Mouse (Mus musculus) midbrain, embryonic 15.5 days (tissue): ENCODE data around the gene Bcor. TPM values are rescaled to one million over a fixed set of nuclear protein-coding genes. Genes with fewer than 3 reads are reported as not detected.

Source experiments
- ATAC-seq: fragments of 200-750 bp; cut with Nextera tagmentation; replicated peaks from 2 replicates; pipeline ENCODE4 v1.8.0; 2017; ENCODE audit warnings: moderate TSS enrichment
- H3K27ac ChIP-seq: fragments of 300-500 bp; sonication (generic); 2 replicates; pipeline ENCODE4 v1.5.1; 2015; ENCODE audit warnings: mild to moderate bottlenecking, inconsistent platforms
- H3K27me3 ChIP-seq: fragments of 300-500 bp; sonication (generic); replicated peaks from 2 replicates; pipeline ENCODE4 v1.6.1; 2015; ENCODE audit warnings: inconsistent platforms
- H3K36me3 ChIP-seq: fragments of 300-500 bp; sonication (generic); replicated peaks from 2 replicates; pipeline ENCODE4 v1.6.1; 2015; ENCODE audit warnings: inconsistent platforms
- H3K4me1 ChIP-seq: fragments of 300-500 bp; sonication (generic); 2 replicates; pipeline ENCODE4 v1.6.1; 2015; ENCODE audit warnings: inconsistent platforms
- H3K4me2 ChIP-seq: fragments of 300-500 bp; sonication (generic); 2 replicates; pipeline ENCODE4 v1.6.1; 2015; ENCODE audit warnings: inconsistent platforms, mild to moderate bottlenecking, moderate library complexity
- H3K4me3 ChIP-seq: fragments of 300-500 bp; sonication (generic); 2 replicates; pipeline ENCODE4 v1.5.1; 2015; ENCODE audit warnings: mild to moderate bottlenecking, inconsistent platforms
- H3K9ac ChIP-seq: fragments of 300-500 bp; sonication (generic); 2 replicates; pipeline ENCODE4 v1.6.1; 2015; ENCODE audit warnings: mild to moderate bottlenecking, inconsistent platforms
- H3K9me3 ChIP-seq: fragments of 300-500 bp; sonication (generic); 2 replicates; pipeline ENCODE4 v1.6.1; 2016; ENCODE audit warnings: inconsistent platforms
- WGBS: fragments of 180-500 bp; shearing (Covaris S2); methylation state at CpG from one replicate; pipeline ENCODE4 v1.1.7; 2015; ENCODE audit warnings: mixed read lengths; 5-methylcytosine and 5-hydroxymethylcytosine counted together
- polyA plus RNA-seq: library from polyadenylated mRNA; unstranded; fragments of >200 nt; fragmentation: Nextera tagmentation; extraction: Ambion mirVana; gene quantifications from 2 replicates; pipeline ENCODE4 v1.2.1, GENCODE M21; 2015

The Bcor gene
- polyA plus RNA-seq, 1 experiment from 2014 or later = 18.4 TPM

DNA sequence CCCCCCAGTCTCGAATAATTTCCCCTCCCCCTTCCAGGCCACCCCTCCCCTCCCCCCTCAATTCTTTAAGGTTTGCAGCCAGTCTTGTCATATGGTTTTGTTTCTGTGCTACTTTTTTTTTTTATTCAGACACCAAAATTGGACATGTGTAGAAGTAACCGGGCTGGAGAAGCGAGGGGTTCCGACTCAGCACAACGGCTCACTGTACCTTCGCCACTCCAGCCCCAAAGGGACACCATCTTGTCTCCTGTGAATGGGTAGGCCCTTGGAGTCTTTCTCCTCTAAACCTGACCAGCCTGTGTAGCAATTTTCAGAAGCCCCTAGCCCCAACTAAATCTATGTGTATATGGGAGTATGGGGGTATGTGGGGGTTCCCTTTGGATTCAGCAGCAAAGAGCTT lies 157.6 kb downstream of the Bcor start:
- H3K4me1 ChIP-seq = peaks cover 54% of the 10 kb centered on the region

GRCm38 (mm10) chrX:12001969-12002368 lies 158.2 kb downstream of the Bcor start:
- Histone ChIP-seq H3K27me3 (peaks cover 34% of the 10 kb centered on the region), H3K36me3 (no peaks in the 10 kb centered on the region), H3K4me2 (no peak overlapping the region), H3K4me3 (no peak overlapping the region), H3K4me1 (peaks cover 51% of the 10 kb centered on the region), H3K9ac (no peak overlapping the region), H3K9me3 (no peaks in the 10 kb centered on the region), H3K27ac (no peak overlapping the region)
- no peak for ATAC-seq
- 12% methylated on average over 3 of the region's 3 CpGs for WGBS

More for the DNA sequence above, 157.6 kb downstream of the Bcor start:
- Histone ChIP-seq H3K9ac (no peak overlapping the region), H3K4me2 (no peak overlapping the region), H3K27me3 (peaks cover 34% of the 10 kb centered on the region), H3K27ac (no peak overlapping the region), H3K4me3 (no peak overlapping the region), H3K9me3 (no peaks in the 10 kb centered on the region), H3K36me3 (no peaks in the 10 kb centered on the region)
- 27% methylated on average over 6 of the region's 6 CpGs for WGBS
- ATAC-seq = no peak

- no peak; the same call in 1 of the 2 replicates for ATAC-seq
- Histone ChIP-seq H3K36me3 (no peaks in the 10 kb centered on the region), H3K4me1 (peaks cover 50% of the 10 kb centered on the region), H3K27me3 (peaks cover 34% of the 10 kb centered on the region), H3K27ac (0 out of 2 replicates have a peak overlapping the region, but pooled peaks have one; percentile 41), H3K4me2 (no peak overlapping the region; the same call in 1 of the 2 replicates), H3K4me3 (no peak overlapping the region), H3K9me3 (no peaks in the 10 kb centered on the region), H3K9ac (no peak overlapping the region)
- WGBS = 6% methylated on average over 16 of the region's 16 CpGs
These were observed 158.8 kb downstream of the Bcor start for GRCm38 (mm10) chrX:12001336-12001735.

DNA sequence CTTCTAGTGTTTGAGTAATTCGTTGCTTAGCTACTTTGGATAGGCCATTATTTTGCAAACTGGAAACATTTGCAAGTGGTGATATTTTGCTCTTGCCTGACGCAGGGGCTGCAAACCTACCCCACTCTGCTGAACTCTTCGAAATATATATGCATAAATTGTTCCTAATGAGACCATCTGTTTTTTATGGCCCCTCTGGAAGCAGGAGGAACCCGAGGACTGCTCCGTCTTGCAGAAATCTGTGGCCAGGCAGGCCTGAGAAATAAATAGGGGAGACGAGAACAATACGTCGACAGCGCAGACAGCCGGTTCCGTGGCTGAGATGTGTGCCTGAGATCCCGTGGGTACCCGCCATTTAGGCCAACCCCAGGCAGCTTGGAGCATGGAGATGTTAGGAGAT lies 159.5 kb downstream of the Bcor start:
- ATAC-seq = no peak
- H3K27me3 ChIP-seq = peaks cover 34% of the 10 kb centered on the region
- H3K9me3 ChIP-seq = no peaks in the 10 kb centered on the region
- WGBS = 15% methylated on average over 13 of the region's 13 CpGs
- no peak overlapping the region for H3K4me2 ChIP-seq
- H3K27ac ChIP-seq = 0 out of 2 replicates have a peak overlapping the region, but pooled peaks have one; percentile 41
- H3K36me3 ChIP-seq = no peaks in the 10 kb centered on the region
- H3K4me1 ChIP-seq = peaks cover 43% of the 10 kb centered on the region
- no peak overlapping the region for H3K4me3 ChIP-seq
- H3K9ac ChIP-seq = no peak overlapping the region

GRCm38 (mm10) chrX:11999951-12000350 lies 160.2 kb downstream of the Bcor start:
- WGBS = 16% methylated on average over 19 of the region's 19 CpGs
- Histone ChIP-seq H3K4me1 (peaks cover 36% of the 10 kb centered on the region), H3K4me3 (no peak overlapping the region), H3K9me3 (no peaks in the 10 kb centered on the region), H3K36me3 (no peaks in the 10 kb centered on the region), H3K27me3 (peaks cover 28% of the 10 kb centered on the region), H3K27ac (peak overlapping the region; percentile 47; the same call in 1 of the 2 replicates), H3K9ac (no peak overlapping the region), H3K4me2 (no peak overlapping the region)
- ATAC-seq = no peak

GRCm38 (mm10) chrX:11998934-11999336 lies 161.2 kb downstream of the Bcor start:
- H3K4me3 ChIP-seq = peak overlapping the region; percentile 33
- WGBS = 6% methylated on average over 26 of the region's 41 CpGs
- H3K27ac ChIP-seq = peak overlapping the region; percentile 47; the same call in 1 of the 2 replicates
- peaks cover 32% of the 10 kb centered on the region for H3K4me1 ChIP-seq
- H3K4me2 ChIP-seq = peak overlapping the region; percentile 53
- H3K9ac ChIP-seq = peak overlapping the region; percentile 20
- peaks cover 24% of the 10 kb centered on the region for H3K27me3 ChIP-seq
- H3K36me3 ChIP-seq = no peaks in the 10 kb centered on the region
- no peaks in the 10 kb centered on the region for H3K9me3 ChIP-seq
- ATAC-seq = peak; percentile 79

GRCm38 (mm10) chrX:11996891-11997290 lies 163.3 kb downstream of the Bcor start:
- H3K4me1 ChIP-seq = peaks cover 22% of the 10 kb centered on the region
- WGBS = 76% methylated on average over 2 of the region's 2 CpGs
- no peak overlapping the region for H3K9ac ChIP-seq
- peaks cover 15% of the 10 kb centered on the region for H3K27me3 ChIP-seq
- no peak overlapping the region for H3K4me3 ChIP-seq
- no peaks in the 10 kb centered on the region for H3K9me3 ChIP-seq
- H3K36me3 ChIP-seq = no peaks in the 10 kb centered on the region
- no peak overlapping the region for H3K27ac ChIP-seq
- H3K4me2 ChIP-seq = no peak overlapping the region
- no peak for ATAC-seq

DNA sequence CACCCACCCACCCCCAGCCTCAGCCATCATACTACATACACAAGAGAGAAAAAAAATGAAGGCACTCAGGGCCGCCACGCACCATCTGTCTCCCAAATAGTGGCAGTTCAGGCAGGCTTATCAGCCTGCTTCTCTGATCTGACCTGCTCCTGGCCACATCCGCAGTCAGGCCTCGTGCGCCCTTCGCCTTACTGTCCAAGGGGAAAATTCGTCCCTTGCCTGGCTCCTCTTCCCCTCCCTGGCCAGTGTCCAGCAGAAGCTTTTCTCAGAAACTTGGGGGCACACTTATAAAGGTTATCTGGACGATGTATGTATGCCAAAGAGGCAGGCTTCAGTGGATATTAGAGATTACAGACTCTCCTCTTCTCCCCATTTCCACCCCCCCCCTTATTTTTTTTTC lies 163.7 kb downstream of the Bcor start:
- WGBS = 63% methylated on average over 8 of the region's 8 CpGs
- no peak for ATAC-seq
- Histone ChIP-seq H3K36me3 (no peaks in the 10 kb centered on the region), H3K9me3 (no peaks in the 10 kb centered on the region), H3K4me1 (peaks cover 19% of the 10 kb centered on the region), H3K27ac (no peak overlapping the region), H3K9ac (no peak overlapping the region), H3K4me3 (no peak overlapping the region), H3K4me2 (no peak overlapping the region), H3K27me3 (peaks cover 15% of the 10 kb centered on the region)

GRCm38 (mm10) chrX:11993641-11994419 lies 166.3 kb downstream of the Bcor start:
- Histone ChIP-seq H3K9ac (no peak overlapping the region), H3K9me3 (no peaks in the 10 kb centered on the region), H3K4me1 (peaks cover 1% of the 10 kb centered on the region; the same call in 1 of the 2 replicates), H3K27me3 (peaks cover 9% of the 10 kb centered on the region; the same call in 1 of the 2 replicates), H3K4me3 (no peak overlapping the region), H3K27ac (no peak overlapping the region), H3K4me2 (no peak overlapping the region), H3K36me3 (no peaks in the 10 kb centered on the region)
- ATAC-seq = no peak
- 72% methylated on average over 5 of the region's 5 CpGs for WGBS

GRCm38 (mm10) chrX:11989471-11989870 lies 170.7 kb downstream of the Bcor start:
- no peak overlapping the region for H3K27ac ChIP-seq
- no peak overlapping the region for H3K9ac ChIP-seq
- H3K9me3 ChIP-seq = no peaks in the 10 kb centered on the region
- no peaks in the 10 kb centered on the region for H3K4me1 ChIP-seq
- no peak for ATAC-seq
- WGBS = 61% methylated on average over 13 of the region's 13 CpGs
- H3K36me3 ChIP-seq = no peaks in the 10 kb centered on the region
- H3K4me3 ChIP-seq = no peak overlapping the region
- H3K27me3 ChIP-seq = 0 out of 2 replicates have a peak, but pooled peaks cover 5% of the 10 kb centered on the region
- H3K4me2 ChIP-seq = no peak overlapping the region

- H3K4me3 ChIP-seq = no peak overlapping the region
- WGBS = 40% methylated on average over 7 of the region's 7 CpGs
- no peak overlapping the region for H3K4me2 ChIP-seq
- H3K27me3 ChIP-seq = 0 out of 2 replicates have a peak, but pooled peaks cover 3% of the 10 kb centered on the region
- no peaks in the 10 kb centered on the region for H3K4me1 ChIP-seq
- H3K9me3 ChIP-seq = no peaks in the 10 kb centered on the region
- no peak overlapping the region for H3K27ac ChIP-seq
- H3K36me3 ChIP-seq = no peaks in the 10 kb centered on the region
- no peak overlapping the region for H3K9ac ChIP-seq
- ATAC-seq = no peak
These were observed 171.8 kb downstream of the Bcor start for GRCm38 (mm10) chrX:11988191-11988896.

DNA sequence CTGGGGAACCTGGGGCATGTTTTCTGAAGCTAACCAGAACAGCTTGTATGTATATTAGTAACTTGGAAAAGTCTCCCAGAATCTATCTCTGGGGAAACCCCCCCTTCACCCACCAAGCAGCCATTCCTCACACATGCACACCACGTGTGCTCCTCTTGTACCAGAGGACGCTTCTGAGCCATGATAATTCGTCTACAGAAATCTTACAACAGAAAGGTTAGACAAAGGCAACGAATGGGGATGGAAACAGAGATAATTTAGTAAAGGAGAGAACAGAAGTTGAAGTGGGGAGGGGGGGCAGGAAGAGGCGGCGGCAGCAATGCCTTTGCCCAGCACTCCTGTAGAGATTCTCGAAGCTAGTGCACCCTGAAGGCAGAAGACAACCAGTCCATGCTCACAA lies 172.6 kb downstream of the Bcor start:
- H3K27me3 ChIP-seq = 0 out of 2 replicates have a peak, but pooled peaks cover 3% of the 10 kb centered on the region

More for the DNA sequence above, 172.6 kb downstream of the Bcor start:
- Histone ChIP-seq H3K9ac (no peak overlapping the region), H3K4me1 (no peaks in the 10 kb centered on the region), H3K27ac (no peak overlapping the region), H3K4me3 (no peak overlapping the region), H3K36me3 (no peaks in the 10 kb centered on the region), H3K4me2 (no peak overlapping the region), H3K9me3 (no peaks in the 10 kb centered on the region)
- WGBS = 49% methylated on average over 7 of the region's 7 CpGs
- ATAC-seq = no peak
